Mouse (Mus musculus): ENCODE measurements around the gene Faap100.
"Not testable (repeated sequence)": the region's sequence is repeated elsewhere in the genome, so short reads cannot be mapped to it uniquely, and the experiment has no call there.

Gene Faap100

DNA sequence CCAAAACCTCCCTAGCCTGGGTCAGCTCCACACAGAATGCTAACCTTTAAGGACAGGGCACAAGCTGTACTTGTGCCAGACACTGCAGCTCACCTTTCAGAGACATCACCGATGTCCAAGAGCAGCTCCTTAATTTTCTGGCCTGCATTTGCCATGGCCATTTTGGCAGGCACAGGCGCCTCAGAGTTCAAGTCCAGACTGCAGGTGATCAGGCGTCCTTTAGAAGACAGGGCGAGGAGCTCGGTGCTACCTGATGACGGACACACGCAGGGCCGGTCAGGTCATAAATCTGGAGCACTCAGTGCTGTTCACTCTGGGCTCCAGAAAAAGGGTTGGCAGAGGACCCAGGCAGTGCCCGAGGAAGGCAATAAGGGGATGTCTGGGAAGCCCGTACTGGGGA lies 3.2 kb downstream of the Faap100 start:
- no peak for DNase-seq

DNA sequence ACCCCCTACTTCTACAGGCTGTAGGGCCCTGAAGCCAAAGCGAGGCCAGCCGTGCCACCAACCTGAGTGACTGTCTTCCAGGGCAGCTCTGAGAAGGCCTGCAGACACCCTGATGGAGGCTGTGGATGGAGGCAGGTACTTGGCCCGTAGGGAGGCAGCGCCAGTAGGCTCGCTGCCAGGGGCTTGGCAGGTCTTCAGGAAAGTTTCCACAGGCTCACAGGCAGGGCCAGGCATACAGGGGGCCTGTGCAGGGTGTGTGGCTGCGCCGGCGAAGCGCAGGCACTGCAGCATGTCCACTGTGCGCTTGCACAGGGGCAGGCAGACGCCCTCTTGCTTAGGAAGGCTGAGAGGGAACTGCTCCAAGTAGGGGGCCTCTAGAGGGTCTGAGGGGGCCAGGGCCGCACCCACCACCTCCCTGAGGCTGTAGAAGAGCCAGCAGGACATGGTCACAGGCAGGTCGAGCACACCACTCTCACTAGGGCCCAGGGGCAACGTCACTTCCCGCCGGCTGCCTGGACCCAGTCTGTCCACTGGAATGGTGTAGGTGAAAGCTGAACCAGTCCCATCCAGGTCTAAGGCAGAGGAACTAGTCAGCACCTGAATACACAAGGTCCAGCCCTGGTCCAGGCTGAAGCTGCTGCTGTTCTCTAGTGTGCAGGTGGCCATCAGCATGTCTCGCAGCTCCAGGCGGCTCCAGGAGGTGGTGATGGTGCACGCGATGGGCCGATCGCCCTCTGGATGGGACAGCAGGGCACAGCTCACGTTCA lies 4.6 kb downstream of the Faap100 start:
- DNase-seq: peak; percentile 68 to 74

- no peak for DNase-seq
Observed at GRCm38 (mm10) chr11:120373025-120373424, 5.5 kb downstream of the Faap100 start.

DNA sequence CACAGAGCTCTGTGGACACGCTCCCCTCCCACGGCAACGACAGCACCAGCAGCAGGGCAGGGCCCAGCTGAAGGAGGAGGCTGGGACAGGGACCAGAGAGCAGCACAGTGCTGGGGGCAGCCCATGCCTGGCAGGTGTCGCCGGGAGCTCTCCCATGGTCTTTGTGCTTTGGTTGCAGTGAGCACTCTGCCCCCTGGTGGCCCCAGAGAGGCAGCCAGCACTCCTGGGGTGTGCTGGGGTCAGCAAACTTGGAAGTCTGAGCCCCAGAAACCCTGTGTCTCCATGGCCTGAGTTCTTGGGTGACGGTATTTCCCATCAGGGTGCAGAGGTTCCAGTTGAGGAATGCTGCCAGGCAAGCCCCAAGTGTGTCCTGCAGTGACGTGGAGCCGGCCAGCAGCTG lies 8.9 kb downstream of the Faap100 start:
- peak in 1 of 2 experiments; percentile 76 for DNase-seq

- no peak for DNase-seq
Observed at GRCm38 (mm10) chr11:120366443-120367027, 12.0 kb downstream of the Faap100 start.

GRCm38 (mm10) chr11:120362891-120363290 lies 15.7 kb downstream of the Faap100 start:
- no peak for DNase-seq

GRCm38 (mm10) chr11:120361295-120361694 lies 17.3 kb downstream of the Faap100 start, which contains the start of gene Fscn2:
Gene Fscn2 (plus strand): TSS chr11:120361534.
- no peak for DNase-seq

- DNase-seq: no peak
Observed at GRCm38 (mm10) chr11:120360755-120361154, 17.8 kb downstream of the Faap100 start.

DNA sequence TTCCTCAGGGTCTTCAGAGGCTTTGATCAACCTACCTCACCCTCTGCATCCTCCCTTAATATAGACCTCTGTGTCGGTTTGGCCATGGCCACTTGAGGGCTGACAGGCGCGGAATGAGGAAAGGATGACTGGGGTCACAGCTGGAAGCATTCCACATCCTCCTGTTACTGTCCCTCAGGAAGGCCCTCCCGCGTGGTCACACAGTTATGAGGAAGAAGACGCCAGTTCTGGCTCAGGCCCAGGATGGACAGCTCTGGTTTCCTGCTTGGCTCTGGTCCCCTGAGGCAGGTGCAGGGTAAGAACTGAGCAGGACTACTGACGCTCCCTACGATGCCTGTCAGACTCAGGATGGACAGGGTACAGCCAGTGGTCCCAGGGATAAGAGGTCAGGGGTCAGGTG lies 18.5 kb downstream of the Faap100 start:
- DNase-seq: peak in 1 of 2 experiments; percentile 63

- no peak for DNase-seq
Observed at GRCm38 (mm10) chr11:120359391-120359790, 19.2 kb downstream of the Faap100 start.

DNA sequence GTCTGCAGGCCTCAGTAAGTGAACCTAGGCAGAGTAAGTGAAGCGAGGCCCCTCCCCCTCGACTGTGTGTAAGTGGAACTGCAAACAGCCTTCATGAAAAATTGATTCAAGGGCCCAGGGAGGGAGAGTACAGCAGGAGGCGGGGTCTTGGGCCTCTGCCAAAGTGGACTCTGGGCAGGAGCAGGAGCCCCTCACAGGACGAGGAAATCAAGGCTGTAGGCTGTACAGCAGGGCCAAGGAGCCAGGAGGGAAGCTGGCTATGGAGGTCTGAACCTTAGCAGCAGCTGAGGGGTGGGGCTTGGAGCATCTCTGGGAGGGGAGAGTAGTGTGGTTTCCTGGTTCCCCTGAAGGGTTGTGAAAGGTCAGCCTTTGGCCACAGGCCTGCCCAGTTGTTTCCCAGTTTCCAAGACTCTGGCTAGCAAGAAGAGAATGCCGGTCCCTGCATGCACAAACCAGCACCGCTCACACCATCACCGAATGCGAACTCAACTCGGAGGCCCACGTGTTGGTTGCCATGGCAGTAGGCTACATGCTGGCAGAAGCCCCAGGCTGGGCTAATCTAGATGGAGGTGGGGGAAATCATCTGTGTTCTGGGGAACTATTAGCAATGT lies 20.7 kb downstream of the Faap100 start:
- DNase-seq: peak in 1 of 2 experiments; percentile 48

DNA sequence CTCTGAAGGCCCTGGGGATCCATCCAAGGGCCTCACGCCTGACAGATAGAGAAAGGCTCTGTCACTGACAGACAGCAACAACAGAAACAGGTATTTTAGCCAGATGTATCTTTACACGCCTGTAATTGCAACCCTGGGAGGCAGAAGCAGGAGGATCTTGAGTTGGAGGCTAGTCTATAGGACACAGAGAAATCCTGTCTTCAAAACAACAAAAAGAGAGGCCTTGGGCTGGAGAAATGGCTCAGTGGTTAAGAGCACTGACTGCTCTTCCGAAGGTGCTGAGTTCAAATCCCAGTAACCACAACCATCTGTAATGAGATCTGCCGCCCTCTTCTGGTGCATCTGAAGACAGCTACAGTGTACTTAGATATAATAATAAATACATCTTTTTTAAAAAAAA lies 21.7 kb downstream of the Faap100 start:
- no peak for DNase-seq

DNA sequence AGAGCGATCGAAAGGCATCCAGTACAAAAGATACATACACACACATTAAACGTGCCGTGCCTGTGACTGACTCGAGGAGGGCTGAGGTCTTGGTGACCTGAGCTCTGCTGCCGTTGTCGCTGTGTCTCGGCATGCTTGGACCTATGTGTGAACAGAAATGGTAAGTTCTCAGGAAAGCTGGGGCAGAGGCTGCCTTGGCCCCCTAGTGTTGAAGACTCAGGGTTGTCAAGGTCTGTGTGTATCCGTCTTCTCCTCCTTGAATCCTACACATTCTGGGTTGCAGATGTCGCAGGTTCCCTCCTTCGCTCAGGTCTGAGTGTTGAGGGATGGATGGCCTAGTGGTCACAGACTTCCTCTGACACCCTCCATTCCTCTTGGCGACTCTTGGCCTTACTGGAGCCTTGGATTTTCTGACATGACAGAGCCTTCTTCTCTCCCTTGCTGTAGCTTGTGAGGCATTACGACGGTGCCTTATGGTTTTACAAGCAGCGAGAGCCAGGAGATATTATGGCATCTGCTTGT lies 22.2 kb downstream of the Faap100 start:
- no peak for DNase-seq

DNA sequence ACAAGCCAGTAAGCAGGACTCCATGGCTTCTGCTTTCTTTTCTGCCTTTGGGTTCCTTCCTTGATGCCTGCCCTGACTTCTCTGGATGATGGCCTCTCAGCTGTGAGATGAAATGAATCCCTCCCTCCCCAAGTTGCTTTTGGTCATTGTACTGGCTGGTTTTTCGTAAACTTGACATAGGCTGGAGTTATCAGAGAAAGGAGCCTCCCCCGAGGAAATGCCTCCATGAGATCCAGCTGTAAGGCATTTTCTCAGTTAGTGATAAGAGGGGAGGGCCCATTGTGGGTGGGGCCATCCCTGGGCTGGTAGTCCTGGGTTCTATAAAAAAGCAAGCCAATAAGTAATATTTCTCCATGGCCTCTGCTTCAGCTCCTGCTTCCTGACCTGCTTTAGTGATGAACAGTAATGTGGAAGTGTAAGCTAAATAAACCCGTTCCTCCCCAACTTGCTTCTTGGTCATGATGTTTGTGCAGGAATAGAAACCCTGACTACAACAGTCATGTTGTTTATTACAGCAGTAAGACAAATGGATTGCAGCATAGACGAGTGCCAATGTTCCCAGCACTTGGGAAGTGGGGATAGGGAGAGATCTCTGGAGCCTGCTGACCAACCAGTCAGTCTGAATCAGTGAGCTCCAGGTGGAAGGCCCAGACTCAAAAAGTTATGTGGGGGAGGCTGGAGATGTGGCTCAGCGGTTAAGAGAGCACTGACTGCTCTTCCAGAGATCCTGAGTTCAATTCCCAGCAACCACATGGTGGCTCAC lies 23.1 kb downstream of the Faap100 start:
- DNase-seq: no peak

DNA sequence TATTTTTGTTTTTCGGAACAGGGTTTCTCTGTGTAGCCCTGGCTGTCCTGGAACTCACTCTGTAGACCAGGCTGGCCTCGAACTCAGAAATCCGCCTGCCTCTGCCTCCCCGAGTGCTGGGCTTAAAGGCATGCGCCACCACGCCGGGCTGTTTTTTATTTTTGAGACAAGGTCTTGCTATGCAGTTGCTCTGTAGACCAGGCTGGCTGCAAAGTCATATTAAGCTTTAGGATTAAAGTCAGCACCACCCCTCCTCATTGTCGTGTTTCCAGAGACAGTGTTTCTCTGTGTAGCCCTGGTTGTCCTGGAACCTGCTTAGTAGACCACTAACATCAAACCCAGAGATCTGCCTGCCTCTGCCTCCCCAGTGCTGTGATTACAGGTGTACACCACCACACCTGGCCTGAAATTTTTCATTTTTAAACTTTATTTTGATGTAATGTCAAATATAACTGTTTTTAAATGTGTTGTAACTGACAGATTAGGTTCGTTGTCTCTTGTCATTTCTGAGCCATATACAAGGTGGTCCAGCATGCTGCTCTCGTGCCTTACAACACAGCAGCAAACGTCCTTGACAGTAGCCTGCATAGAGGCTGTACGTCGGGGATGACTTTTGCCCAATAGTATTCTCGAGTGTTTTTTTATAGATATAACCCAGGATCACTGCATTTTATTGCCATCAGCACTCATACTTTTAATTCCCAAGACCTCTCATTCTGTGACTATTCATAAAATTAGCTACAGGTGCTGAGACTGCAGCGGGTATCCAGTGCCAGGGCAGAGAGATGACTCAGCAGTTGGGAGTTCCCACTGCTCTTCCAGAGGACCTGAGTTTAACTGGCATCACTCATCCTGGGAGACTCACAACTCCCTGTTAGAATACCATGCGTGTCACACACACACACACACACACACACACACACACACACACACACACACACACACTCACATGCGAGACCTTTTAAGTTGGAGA lies 24.0 kb downstream of the Faap100 start:
- no peak for DNase-seq

DNA sequence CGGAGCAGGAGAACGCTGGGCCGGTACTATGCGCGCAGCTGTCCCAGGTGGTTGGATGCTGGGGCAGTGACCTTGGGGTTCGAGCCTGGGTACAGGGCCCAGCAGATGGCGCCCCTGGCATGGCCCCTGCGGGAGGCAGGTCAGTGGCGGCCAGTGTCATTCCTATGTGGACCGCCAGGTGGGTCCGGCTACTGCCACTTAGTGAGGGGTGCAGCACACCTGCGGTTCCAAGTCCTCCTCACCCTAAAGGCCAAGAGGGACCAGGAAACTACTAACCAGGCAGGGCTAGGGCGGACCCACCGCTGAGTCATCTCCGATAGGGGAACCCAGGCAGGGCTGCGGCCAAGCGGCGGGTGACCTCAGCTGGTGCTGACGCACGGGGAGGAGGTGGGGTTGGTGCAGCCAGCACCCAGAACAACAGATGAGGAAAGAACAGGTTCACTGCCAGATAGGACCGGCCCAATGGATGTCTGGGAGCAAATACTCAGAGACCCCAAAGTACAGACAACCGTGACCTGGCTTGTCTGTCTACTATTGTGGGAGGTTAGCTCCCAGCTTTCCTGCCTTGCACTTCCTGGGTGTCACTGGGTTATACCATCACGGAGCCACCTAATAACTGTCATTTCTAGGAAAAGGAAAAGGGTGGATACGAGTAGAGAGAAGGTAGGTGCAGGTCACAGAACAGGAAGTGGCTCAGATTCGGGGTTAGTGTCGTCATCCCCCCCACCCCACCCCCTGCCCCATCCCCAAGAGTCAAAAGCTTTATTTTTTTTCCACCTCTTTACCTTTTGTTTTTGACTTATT lies 24.9 kb downstream of the Faap100 start:
- peak; percentile 82 to 91 for DNase-seq

- DNase-seq: no peak
Observed at GRCm38 (mm10) chr11:120352571-120353290, 25.8 kb downstream of the Faap100 start.

- not testable (repeated sequence) for DNase-seq
Observed at GRCm38 (mm10) chr11:120352093-120352350, 26.5 kb downstream of the Faap100 start.

DNA sequence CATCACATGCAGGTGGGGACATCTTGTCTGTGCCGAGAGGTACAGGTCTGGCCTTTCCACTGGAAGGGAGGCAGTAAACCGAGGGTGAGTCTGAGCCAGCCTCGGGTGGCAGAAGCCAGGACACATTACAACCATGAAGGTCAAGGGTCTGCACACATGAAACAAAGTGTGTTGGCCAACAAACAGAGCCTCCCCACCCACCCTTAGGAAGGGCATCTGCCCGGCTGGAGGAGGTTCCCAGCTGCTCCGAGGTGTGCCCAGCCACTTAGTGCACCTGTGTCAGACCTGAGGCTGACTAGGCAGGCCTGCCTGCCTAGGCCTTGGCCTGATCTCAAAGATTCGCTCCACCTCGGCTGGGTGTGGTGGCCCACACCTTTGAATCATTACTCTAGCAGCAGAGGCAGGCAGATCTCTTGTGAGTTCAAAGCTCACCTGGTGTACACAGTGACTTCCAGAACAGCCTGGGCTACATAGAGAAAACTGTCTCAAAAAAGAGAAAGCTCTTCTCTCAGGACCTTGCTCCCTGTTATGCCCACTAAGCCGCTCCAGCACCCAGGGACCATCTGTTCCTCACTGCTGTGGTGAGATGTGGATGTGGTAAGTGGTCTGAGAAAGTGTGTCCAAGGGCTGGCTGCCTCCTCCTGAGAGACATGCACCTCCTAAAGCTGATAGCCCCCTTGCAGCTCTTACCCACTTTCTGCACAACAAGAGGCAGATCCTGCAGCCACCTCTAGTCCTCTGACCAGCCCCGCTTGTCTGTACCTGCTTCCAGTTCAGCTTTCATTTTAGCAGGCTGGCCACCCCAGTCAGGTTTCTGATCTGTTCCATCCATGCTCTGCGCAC lies 27.1 kb downstream of the Faap100 start:
- no peak for DNase-seq

- peak; percentile 64 to 65 for DNase-seq
Observed at GRCm38 (mm10) chr11:120350711-120351110, 27.9 kb downstream of the Faap100 start.

Data from kidney, adult 8-10 months (tissue).